Mouse (Mus musculus) frontal cortex, adult 2 months (tissue): Measurements from ENCODE around the gene Il23a. TPM values are rescaled to one million over a fixed set of nuclear protein-coding genes. Genes with fewer than 3 reads are reported as not detected.
"Not testable (repeated sequence)": the region's sequence is repeated elsewhere in the genome, so short reads cannot be mapped to it uniquely, and the experiment has no call there.

ENCODE experiments used
- DNase-seq, 2 experiments: peaks; one replicate each; pipeline ENCODE4 v3.0.0; 2022; ENCODE audit warnings: low spot score in 1 of 2; ENCODE audit errors: extremely low spot score in 1 of 2
- polyA plus RNA-seq: library from polyadenylated mRNA; depleted of rRNA; stranded (reverse); fragments of >200 nt; gene quantifications from 2 replicates; pipeline ENCODE4 v1.2.3, GENCODE M21; 2012; rRNA removed

The Il23a gene
- polyA plus RNA-seq, 1 experiment, result 0.34 TPM

- no peak for DNase-seq
Observed at GRCm38 (mm10) chr10:128269206-128269910, 29.2 kb downstream of the Il23a start.

GRCm38 (mm10) chr10:128268371-128268770 is 30.2 kb downstream of the Il23a start, which contains the start of gene Apof:
Gene Apof, plus strand, starts transcription at chr10:128268671.
- DNase-seq, result no peak

GRCm38 (mm10) chr10:128263393-128264310 is 34.9 kb downstream of the Il23a start:
- peak in 1 of 2 experiments; percentile 33 for DNase-seq

GRCm38 (mm10) chr10:128262300-128262699 is 36.3 kb downstream of the Il23a start:
- no peak for DNase-seq

- DNase-seq, result not testable (repeated sequence)
Observed at GRCm38 (mm10) chr10:128260376-128260775, 38.2 kb downstream of the Il23a start.

- no peak for DNase-seq
Observed at GRCm38 (mm10) chr10:128259946-128260345, 38.6 kb downstream of the Il23a start.

- no peak for DNase-seq
Observed at GRCm38 (mm10) chr10:128258953-128259352, 39.6 kb downstream of the Il23a start.

- DNase-seq, result peak in 1 of 2 experiments; percentile 42
Observed at GRCm38 (mm10) chr10:128256328-128256727, 42.2 kb downstream of the Il23a start.

- DNase-seq, result no peak
Observed at GRCm38 (mm10) chr10:128255925-128256324, 42.6 kb downstream of the Il23a start.

- no peak for DNase-seq
Observed at GRCm38 (mm10) chr10:128253677-128254255, 44.8 kb downstream of the Il23a start, which contains the start of gene Apon. Gene Apon, plus strand, starts transcription at chr10:128254096.

- DNase-seq, result no peak
Observed at GRCm38 (mm10) chr10:128250565-128250964, 48.0 kb downstream of the Il23a start.

- no peak for DNase-seq
Observed at GRCm38 (mm10) chr10:128247020-128247732, 51.4 kb downstream of the Il23a start.

Other genes with a start within 250 kb of the Il23a start
- gene Ptges3, start 239.8 kb downstream of the Il23a start, polyA plus RNA-seq, result 80.8 and 83.1 TPM in 2 replicates
- 1,563 and 1,614 TPM in 2 replicates for gene Atp5b, start 215.5 kb downstream of the Il23a start, polyA plus RNA-seq
- 36.0 TPM in 2 replicates for gene Baz2a, start 207.2 kb downstream of the Il23a start, polyA plus RNA-seq
- gene Rbms2, start 118.5 kb downstream of the Il23a start, polyA plus RNA-seq, result 19.1 and 20.1 TPM in 2 replicates
- 37.6 and 39.4 TPM in 2 replicates for gene Gls2, start 104.3 kb downstream of the Il23a start, polyA plus RNA-seq
- 9.8 and 10.4 TPM in 2 replicates for gene Spryd4, start 86.9 kb downstream of the Il23a start, polyA plus RNA-seq
- gene Mip, start 72.9 kb downstream of the Il23a start, polyA plus RNA-seq, result not detected in 2 replicates
- gene Timeless, start 66.7 kb downstream of the Il23a start, polyA plus RNA-seq, result 5.1 and 5.3 TPM in 2 replicates
- gene Apon, start 44.7 kb downstream of the Il23a start, polyA plus RNA-seq, result not detected in 2 replicates
- gene Apof, start 30.1 kb downstream of the Il23a start, polyA plus RNA-seq, result 0.23 and 0.58 TPM in 2 replicates
- 29.6 and 33.3 TPM in 2 replicates for gene Stat2, start 28.2 kb downstream of the Il23a start, polyA plus RNA-seq
- 25.0 and 26.8 TPM in 2 replicates for gene Pan2, start 4.6 kb upstream of the Il23a start, polyA plus RNA-seq
- 64.4 and 65.1 TPM in 2 replicates for gene Cnpy2, start 23.7 kb upstream of the Il23a start, polyA plus RNA-seq
- gene Cs, start 39.0 kb upstream of the Il23a start, polyA plus RNA-seq, result 233 and 236 TPM in 2 replicates
- gene Coq10a, start 70.2 kb upstream of the Il23a start, polyA plus RNA-seq, result 89.1 and 94.8 TPM in 2 replicates
- gene Ankrd52, start 78.4 kb upstream of the Il23a start, polyA plus RNA-seq, result 31.9 and 32.6 TPM in 2 replicates
- 0.36 and 0.46 TPM in 2 replicates for gene Slc39a5, start 102.5 kb upstream of the Il23a start, polyA plus RNA-seq
- 75.0 and 80.7 TPM in 2 replicates for gene Nabp2, start 112.7 kb upstream of the Il23a start, polyA plus RNA-seq
- gene Rnf41, start 112.9 kb upstream of the Il23a start, polyA plus RNA-seq, result 75.5 and 76.2 TPM in 2 replicates
- 219 and 255 TPM in 2 replicates for gene Smarcc2, start 160.5 kb upstream of the Il23a start, polyA plus RNA-seq
- gene Myl6, start 195.4 kb upstream of the Il23a start, polyA plus RNA-seq, result 1,313 and 1,322 TPM in 2 replicates
- 24.7 and 27.5 TPM in 2 replicates for gene Myl6b, start 199.9 kb upstream of the Il23a start, polyA plus RNA-seq
- 8.3 and 9.8 TPM in 2 replicates for gene Esyt1, start 227.1 kb upstream of the Il23a start, polyA plus RNA-seq
- gene Zc3h10, start 249.0 kb upstream of the Il23a start, polyA plus RNA-seq, result 11.3 and 12.2 TPM in 2 replicates